In genomic region chr7:143002679-143003078, GRCm38 (mm10) we compare ENCODE assay signal across 9 mouse cellular contexts. TPM values are rescaled to one million over a fixed set of nuclear protein-coding genes. Genes with fewer than 3 reads are reported as not detected.
DNase-seq lines count a peak whose midpoint lies in the region; ATAC-seq and TF ChIP-seq lines count a peak whose summit lies in the region.
"Had no signal": no experiment of that assay in that cellular context is flagged by ENCODE, and none has a peak within 500 bp of the region (broad histone marks: within the 10 kb centered on the region; RNA-seq: fewer than 3 reads in every experiment).

No protein-coding gene starts in this region.

- no peak for ATAC-seq in CD4-positive, CD25-positive, alpha-beta regulatory T cell, adult 4 months

- peaks cover 21% of the 10 kb centered on the region; the same call in 1 of the 2 replicates for H3K4me1 ChIP-seq in spleen, adult 2 months (ENCODE audit: control insufficient read depth, insufficient read depth, insufficient read length)
- H3K4me1 ChIP-seq in hindbrain, embryonic 10.5 days (replicated peaks), result peaks cover 17% of the 10 kb centered on the region

- H3K9me3 ChIP-seq in hindbrain, embryonic 10.5 days, result no peaks in the 10 kb centered on the region

- no peaks in the 10 kb centered on the region for H3K27me3 ChIP-seq in spleen, adult 2 months (ENCODE audit: control insufficient read depth, insufficient read depth, low read length)
- H3K27me3 ChIP-seq in hindbrain, embryonic 10.5 days (ENCODE audit: insufficient read depth, poor library complexity, severe bottlenecking), result no peaks in the 10 kb centered on the region

- H3K4me3 ChIP-seq in spleen, adult 2 months (ENCODE audit: extremely low read depth, insufficient read depth, insufficient read length), result no peak overlapping the region
- H3K4me3 ChIP-seq in hindbrain, embryonic 10.5 days, result no peak overlapping the region
- H3K4me3 ChIP-seq: myocyte had no signal

- no peak for TF ChIP-seq POLR2A in spleen, adult 2 months (IDR thresholded peaks at IDR 0.05; ENCODE audit: low read depth, low read length)

- peak; percentile 26; the same call in 1 of the 2 replicates for TF ChIP-seq CTCF in spleen, adult 2 months (IDR thresholded peaks at IDR 0.05; ENCODE audit: extremely low read depth, insufficient read depth, insufficient read length, insufficient replicate concordance)

- H3K36me3 ChIP-seq in spleen, adult 2 months (ENCODE audit: control insufficient read depth, insufficient read depth, low read length), result peaks cover 5% of the 10 kb centered on the region
- H3K36me3 ChIP-seq in hindbrain, embryonic 10.5 days, result no peaks in the 10 kb centered on the region

- peak; percentile 69 for DNase-seq in CD4-positive, CD25-positive, alpha-beta regulatory T cell, adult 2 months (ENCODE audit: low read depth, low spot score)
- peak in 1 of 2 experiments; percentile 46 for DNase-seq in spleen, adult 2 months (ENCODE audit: low read depth in 1 of 2, low spot score in 2 of 2)
- DNase-seq in spleen, adult 12 weeks (ENCODE audit: low spot score), result no peak
- peak; percentile 68 for DNase-seq in induced T-regulatory cell, adult 2 months (ENCODE audit: low read depth)
- DNase-seq in spleen, postnatal 4 days (ENCODE audit: low spot score in 2 of 2), result peak; percentile 68 to 85
- no peak for DNase-seq in frontal cortex, postnatal 36 days (ENCODE audit: low spot score in 2 of 2)
- no peak for DNase-seq in hindbrain, embryonic 10.5 days (ENCODE audit: low spot score)

- WGBS in spleen, adult 2 months, result 48% methylated on average over 3 of the region's 3 CpGs
- WGBS in hindbrain, embryonic 10.5 days, result 28% methylated on average over 3 of the region's 3 CpGs

- no peak overlapping the region for H3K27ac ChIP-seq in spleen, adult 2 months (ENCODE audit: insufficient read depth, low read length)
- H3K27ac ChIP-seq in hindbrain, embryonic 10.5 days, result no peak overlapping the region

RNA-seq across cellular contexts. Expression of gene Tspan32, which starts 2.2 kb away (rescaled TPM):
- polyA plus RNA-seq in CD4-positive, CD25-positive, alpha-beta regulatory T cell, adult 4 months (2017; shearing (Covaris generic)), result 100 to 1,000 TPM; 672 to 754 TPM
- 82.8 and 89.4 TPM in 2 replicates for polyA plus RNA-seq in spleen, adult 2 months (2012; rRNA removed)
- polyA plus RNA-seq in hindbrain, embryonic 10.5 days (2016; fragmentation: Nextera tagmentation; extraction: Ambion mirVana), result 5.2 and 6.1 TPM in 2 replicates

RNA-seq across cellular contexts. Expression of gene Ascl2, which starts 33.6 kb away (rescaled TPM):
- 1 to 10 TPM in 1 of 2 experiments, under 1 TPM in 1; 0.66 to 1.7 TPM for polyA plus RNA-seq in CD4-positive, CD25-positive, alpha-beta regulatory T cell, adult 4 months (2017; shearing (Covaris generic))
- polyA plus RNA-seq in spleen, adult 2 months (2012; rRNA removed), result 0.27 and 0.45 TPM in 2 replicates
- 0.46 and 0.78 TPM in 2 replicates for polyA plus RNA-seq in hindbrain, embryonic 10.5 days (2016; fragmentation: Nextera tagmentation; extraction: Ambion mirVana)
- polyA plus RNA-seq: myocyte had no signal

RNA-seq across cellular contexts. Expression of gene Cd81, which starts 49.9 kb away (rescaled TPM):
- polyA plus RNA-seq in CD4-positive, CD25-positive, alpha-beta regulatory T cell, adult 4 months (2017; shearing (Covaris generic)), result 100 to 1,000 TPM; 290 to 354 TPM
- 300 and 352 TPM in 2 replicates for polyA plus RNA-seq in spleen, adult 2 months (2012; rRNA removed)
- polyA plus RNA-seq in hindbrain, embryonic 10.5 days (2016; fragmentation: Nextera tagmentation; extraction: Ambion mirVana), result 238 and 265 TPM in 2 replicates

Comparison
In these comparisons a context has a peak if more than half of its experiments do, and no peak if none do; other contexts are left out.
1. DNase-seq: peak in CD4-positive, CD25-positive, alpha-beta regulatory T cell, adult 2 months (single experiment), induced T-regulatory cell, adult 2 months (single experiment) and spleen, postnatal 4 days (2 of 2); none in spleen, adult 12 weeks (single experiment), frontal cortex, postnatal 36 days (0 of 2) and hindbrain, embryonic 10.5 days (single experiment).
2. RNA of gene Tspan32, which starts 2.2 kb away (polyA plus RNA-seq): 672 to 754 TPM in CD4-positive, CD25-positive, alpha-beta regulatory T cell, adult 4 months and 82.8 to 89.4 TPM in spleen, adult 2 months; 5.2 to 6.1 TPM in hindbrain, embryonic 10.5 days; every median in the first group is over 10 times any median in the second.